Mouse (Mus musculus) macrophage (primary cell): Measurements from ENCODE around the gene Plcb2. TPM values are rescaled to one million over a fixed set of nuclear protein-coding genes. Genes with fewer than 3 reads are reported as not detected.

Experiments used
- H3K27ac ChIP-seq: fragments of 350-480 bp; formaldehyde crosslinking; 2 replicates; pipeline ENCODE4 v1.9.0; 2021
- H3K36me3 ChIP-seq: fragments of 350-480 bp; formaldehyde crosslinking; 2 replicates; pipeline ENCODE4 v1.9.0; 2021; ENCODE audit errors: inconsistent target
- H3K4me3 ChIP-seq: fragments of 350-480 bp; formaldehyde crosslinking; 2 replicates; pipeline ENCODE4 v1.9.0; 2021; ENCODE audit errors: inconsistent target
- H3K79me2 ChIP-seq: fragments of 350-480 bp; formaldehyde crosslinking; 2 replicates; pipeline ENCODE4 v1.9.0; 2021; ENCODE audit errors: inconsistent target
- WGBS: methylation state at CpG from one replicate; pipeline ENCODE4 v1.1.7; 2026; ENCODE audit warnings: inconsistent platforms; ENCODE audit not compliant: missing documents; 5-methylcytosine and 5-hydroxymethylcytosine counted together
- polyA plus RNA-seq: library from polyadenylated mRNA; stranded (reverse); fragments of 250-400 nt; gene quantifications from 3 replicates; pipeline ENCODE4 v1.2.4, GENCODE M21; 2018; ENCODE audit warnings: inconsistent platforms

Plcb2 gene
- polyA plus RNA-seq, 1 experiment from 2014 or later: 23.1 TPM

GRCm38 (mm10) chr2:118743261-118743943 lies 15.2 kb upstream of the Plcb2 start:
- no peak overlapping the region for H3K4me3 ChIP-seq
- H3K36me3 ChIP-seq: no peaks in the 10 kb centered on the region
- no peaks in the 10 kb centered on the region for H3K79me2 ChIP-seq
- WGBS: 22% methylated on average over 8 of the region's 8 CpGs
- no peak overlapping the region for H3K27ac ChIP-seq

DNA sequence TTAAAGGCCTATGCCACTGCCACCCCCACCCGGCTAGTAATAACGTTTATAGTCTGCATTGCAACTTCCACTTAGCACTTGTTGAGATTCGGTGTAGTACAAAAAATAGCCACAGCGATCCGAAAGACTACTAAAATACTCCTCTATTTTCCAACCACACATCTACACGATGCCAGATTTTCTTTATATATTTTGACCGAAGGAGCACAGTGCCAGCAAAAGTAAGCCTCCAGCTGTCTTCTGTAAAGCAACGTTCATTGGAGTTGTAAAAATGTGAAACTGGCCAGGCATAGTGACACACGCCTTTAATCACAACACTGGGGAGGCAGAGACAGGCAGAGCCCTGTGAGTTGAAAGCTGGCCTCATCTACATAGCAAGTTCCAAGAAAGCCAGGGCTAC lies 12.9 kb upstream of the Plcb2 start:
- Histone ChIP-seq H3K4me3 (no peak overlapping the region), H3K79me2 (no peaks in the 10 kb centered on the region), H3K27ac (no peak overlapping the region), H3K36me3 (no peaks in the 10 kb centered on the region)
- WGBS: 79% methylated on average over 9 of the region's 9 CpGs

- WGBS: 63% methylated on average over 3 of the region's 3 CpGs
Observed at GRCm38 (mm10) chr2:118740341-118740740, 12.1 kb upstream of the Plcb2 start.

DNA sequence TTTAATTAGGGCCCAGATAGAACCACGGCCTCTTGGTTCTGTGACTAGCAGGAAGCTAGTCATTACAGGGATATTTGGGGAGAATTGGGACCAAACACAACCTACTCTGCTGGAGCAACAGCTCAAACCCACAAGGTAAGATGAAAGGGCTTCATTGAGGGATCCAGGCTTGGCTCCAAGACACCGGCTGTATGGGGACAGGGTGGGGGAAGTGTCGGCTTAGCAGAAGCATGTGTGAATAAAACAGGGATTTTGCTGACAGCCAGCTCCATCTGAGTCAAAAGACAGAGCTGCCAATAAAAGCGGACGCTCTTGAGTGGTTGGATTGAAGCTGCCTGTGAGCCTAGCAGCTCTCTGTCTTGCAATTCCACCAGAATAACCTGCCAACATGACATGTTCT lies 5.1 kb upstream of the Plcb2 start:
- 97% methylated on average over 5 of the region's 5 CpGs for WGBS
- Histone ChIP-seq H3K4me3 (no peak overlapping the region), H3K36me3 (no peaks in the 10 kb centered on the region), H3K79me2 (no peaks in the 10 kb centered on the region), H3K27ac (no peak overlapping the region)

More at GRCm38 (mm10) chr2:118740341-118740740, 12.1 kb upstream of the Plcb2 start:
- Histone ChIP-seq H3K79me2 (no peaks in the 10 kb centered on the region), H3K36me3 (no peaks in the 10 kb centered on the region), H3K4me3 (no peak overlapping the region), H3K27ac (no peak overlapping the region)

DNA sequence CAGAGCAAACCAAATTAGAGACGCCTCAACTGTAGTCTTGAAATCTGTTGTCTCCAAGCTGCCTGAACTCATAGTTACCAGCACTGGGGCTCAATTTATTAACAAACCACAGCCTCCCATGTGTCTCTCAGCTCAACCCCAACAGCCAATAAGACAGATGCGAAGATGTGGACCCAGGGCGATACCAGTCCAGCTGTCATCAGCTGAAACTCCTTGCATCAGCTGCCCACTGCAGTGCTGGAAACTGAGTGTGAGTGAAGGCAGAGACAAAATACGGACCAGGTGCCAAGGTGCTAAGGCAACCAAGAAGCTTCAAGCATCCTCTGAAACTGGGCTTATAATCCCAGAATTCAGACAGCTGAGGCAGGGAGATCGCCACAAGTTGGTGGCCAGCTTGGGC lies 3.7 kb upstream of the Plcb2 start:
- Histone ChIP-seq H3K36me3 (no peaks in the 10 kb centered on the region), H3K4me3 (no peak overlapping the region), H3K79me2 (peaks cover under 1% of the 10 kb centered on the region; the same call in 1 of the 2 replicates), H3K27ac (no peak overlapping the region)
- WGBS: 97% methylated on average over 5 of the region's 5 CpGs

- H3K79me2 ChIP-seq: peaks cover 15% of the 10 kb centered on the region; the same call in 1 of the 2 replicates
- H3K4me3 ChIP-seq: no peak overlapping the region
- WGBS: 0% methylated on average over 3 of the region's 3 CpGs
- no peaks in the 10 kb centered on the region for H3K36me3 ChIP-seq
- H3K27ac ChIP-seq: no peak overlapping the region
Observed at GRCm38 (mm10) chr2:118730622-118730915, 2.3 kb upstream of the Plcb2 start.

- Histone ChIP-seq H3K27ac (no peak overlapping the region), H3K79me2 (peaks cover 15% of the 10 kb centered on the region; the same call in 1 of the 2 replicates), H3K36me3 (no peaks in the 10 kb centered on the region; the same call in 1 of the 2 replicates), H3K4me3 (no peak overlapping the region)
- WGBS: 24% methylated on average over 8 of the region's 8 CpGs
Observed at GRCm38 (mm10) chr2:118729816-118730621, 1.8 kb upstream of the Plcb2 start.

- peaks cover 7% of the 10 kb centered on the region; the same call in 1 of the 2 replicates for H3K36me3 ChIP-seq
- H3K27ac ChIP-seq: peak overlapping the region; percentile 87
- no peak overlapping the region for H3K4me3 ChIP-seq
- WGBS: 29% methylated on average over 4 of the region's 4 CpGs
- peaks cover 15% of the 10 kb centered on the region; the same call in 1 of the 2 replicates for H3K79me2 ChIP-seq
Observed at GRCm38 (mm10) chr2:118729194-118729593, 956 bp upstream of the Plcb2 start.

DNA sequence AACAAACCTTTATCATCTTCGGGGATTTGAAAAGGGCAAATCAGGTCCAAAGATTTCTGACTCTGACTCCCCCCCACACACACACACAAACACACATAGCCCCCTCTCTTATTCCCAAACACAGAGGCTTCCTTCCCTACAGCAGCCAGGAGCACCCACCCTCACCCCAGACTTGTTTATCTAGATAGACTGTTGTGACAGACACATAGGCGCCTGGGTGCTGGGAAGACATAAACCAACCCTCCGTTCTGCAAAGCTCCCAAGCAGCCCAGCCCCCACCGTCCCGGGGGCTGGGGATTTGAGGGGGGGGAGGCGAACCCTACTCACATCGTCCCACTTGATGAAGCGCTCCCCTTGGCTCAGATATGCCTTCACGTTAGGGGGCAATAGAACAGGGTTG lies 327 bp downstream of the Plcb2 start:
- Histone ChIP-seq H3K79me2 (peaks cover 15% of the 10 kb centered on the region; the same call in 1 of the 2 replicates), H3K27ac (peak overlapping the region; percentile 87), H3K4me3 (peak overlapping the region; percentile 59), H3K36me3 (peaks cover 17% of the 10 kb centered on the region; the same call in 1 of the 2 replicates)
- 6% methylated on average over 9 of the region's 9 CpGs for WGBS

DNA sequence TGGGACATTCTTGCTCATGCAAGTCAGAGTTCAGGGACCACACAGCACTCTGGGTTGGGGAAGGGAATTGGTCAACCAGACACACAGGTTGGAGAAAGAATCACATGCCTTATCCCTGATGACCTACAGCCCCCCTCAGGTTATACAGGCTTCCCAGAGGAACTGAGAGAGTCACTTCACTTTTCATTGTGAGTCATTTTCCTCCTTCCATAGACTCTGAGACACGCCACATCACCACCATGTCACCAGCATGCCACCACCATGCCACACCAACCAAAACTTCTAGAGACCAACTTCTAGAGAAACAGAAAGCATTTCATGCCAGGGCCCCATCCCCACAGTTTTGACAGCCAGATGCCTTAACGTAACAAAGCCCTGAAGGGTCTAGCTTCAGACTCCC lies 1.4 kb downstream of the Plcb2 start:
- Histone ChIP-seq H3K27ac (peak overlapping the region; percentile 87), H3K36me3 (peaks cover 27% of the 10 kb centered on the region; the same call in 1 of the 2 replicates), H3K79me2 (peaks cover 15% of the 10 kb centered on the region; the same call in 1 of the 2 replicates), H3K4me3 (peak overlapping the region; percentile 59)
- WGBS: 67% methylated on average over 2 of the region's 2 CpGs

- WGBS: 93% methylated on average over 4 of the region's 4 CpGs
- Histone ChIP-seq H3K27ac (no peak overlapping the region), H3K79me2 (peaks cover 15% of the 10 kb centered on the region; the same call in 1 of the 2 replicates), H3K36me3 (peaks cover 28% of the 10 kb centered on the region; the same call in 1 of the 2 replicates), H3K4me3 (no peak overlapping the region)
Observed at GRCm38 (mm10) chr2:118725511-118725910, 2.7 kb downstream of the Plcb2 start.

DNA sequence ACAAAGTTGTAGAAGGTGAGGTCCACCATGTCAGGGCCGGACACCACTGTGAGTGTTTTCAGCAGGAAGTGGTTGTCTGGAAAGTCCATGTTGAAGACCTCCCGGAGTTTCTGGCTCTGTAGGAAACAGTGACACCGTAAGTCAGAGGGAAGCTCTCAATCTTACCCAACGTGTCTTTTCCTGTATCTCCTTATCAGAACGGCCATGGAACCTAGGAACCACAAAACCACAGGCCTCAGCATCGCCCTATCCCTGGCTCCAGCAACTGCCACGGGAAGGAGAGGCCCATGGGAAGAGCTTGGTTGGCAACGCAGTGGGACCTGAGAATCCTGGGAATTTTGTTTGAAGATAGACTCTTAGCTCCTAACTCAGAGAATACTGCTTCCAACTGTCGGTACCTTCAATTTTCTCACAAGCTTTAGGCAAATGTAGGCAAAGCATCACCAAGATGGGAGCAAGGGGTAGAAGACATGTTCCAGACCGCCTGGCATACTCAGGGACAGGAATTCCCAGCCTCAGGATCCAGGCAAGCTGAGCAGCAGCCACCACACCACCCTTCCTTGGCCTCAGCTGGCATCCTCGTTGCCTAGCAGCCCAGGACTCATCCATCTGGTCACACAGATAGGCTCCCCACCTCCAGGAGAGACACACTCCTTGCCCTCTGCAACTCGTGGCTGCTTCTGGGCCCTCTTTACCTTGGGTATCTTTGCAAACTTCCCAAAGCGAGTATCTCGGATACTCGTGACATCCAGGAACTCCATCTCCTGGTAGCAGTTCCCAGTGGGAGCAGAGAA lies 4.3 kb downstream of the Plcb2 start:
- H3K36me3 ChIP-seq: peaks cover 42% of the 10 kb centered on the region

GRCm38 (mm10) chr2:118716677-118717076 lies 11.6 kb downstream of the Plcb2 start:
- WGBS: 82% methylated on average over 5 of the region's 5 CpGs
- H3K36me3 ChIP-seq: peaks cover 48% of the 10 kb centered on the region

More for the DNA sequence above, 4.3 kb downstream of the Plcb2 start:
- no peak overlapping the region for H3K4me3 ChIP-seq
- peaks cover 15% of the 10 kb centered on the region; the same call in 1 of the 2 replicates for H3K79me2 ChIP-seq
- H3K27ac ChIP-seq: no peak overlapping the region
- WGBS: 70% methylated on average over 15 of the region's 15 CpGs

GRCm38 (mm10) chr2:118714230-118714629 lies 14.0 kb downstream of the Plcb2 start:
- no peaks in the 10 kb centered on the region for H3K79me2 ChIP-seq
- 74% methylated on average over 4 of the region's 4 CpGs for WGBS
- no peak overlapping the region for H3K4me3 ChIP-seq
- H3K36me3 ChIP-seq: peaks cover 36% of the 10 kb centered on the region
- H3K27ac ChIP-seq: no peak overlapping the region

More at GRCm38 (mm10) chr2:118716677-118717076, 11.6 kb downstream of the Plcb2 start:
- Histone ChIP-seq H3K27ac (no peak overlapping the region), H3K79me2 (no peaks in the 10 kb centered on the region), H3K4me3 (no peak overlapping the region)
